Mouse (Mus musculus) granulocyte monocyte progenitor cell, adult 5-6 weeks (primary cell): Measurements from ENCODE around the gene Lrp5. TPM values are rescaled to one million over a fixed set of nuclear protein-coding genes. Genes with fewer than 3 reads are reported as not detected.
A peak's percentile ranks its signal among the peaks of the same experiment; 100 is the strongest.
"Not testable (repeated sequence)": the region's sequence is repeated elsewhere in the genome, so short reads cannot be mapped to it uniquely, and the experiment has no call there.

Experiments used
- ATAC-seq: replicated peaks from 2 replicates; pipeline ENCODE4 v1.8.0; 2016; ENCODE audit warnings: mild to moderate bottlenecking, moderate TSS enrichment, inconsistent platforms; ENCODE audit not compliant: poor library complexity, severe bottlenecking
- total RNA-seq, 2 experiments: library from RNA; stranded (forward) in 1 of 2; stranded (reverse) in 1 of 2; fragments of 200-712, 200-1000 nt in 1 of 2; fragments of >200 nt in 1 of 2; fragmentation: Nextera tagmentation in 1 of 2; gene quantifications; 2 replicates each; pipeline ENCODE4 v1.2.3; 2014 to 2017

Gene Lrp5
- total RNA-seq, 2 experiments from 2014 or later: 15.1 to 28.0 TPM

DNA sequence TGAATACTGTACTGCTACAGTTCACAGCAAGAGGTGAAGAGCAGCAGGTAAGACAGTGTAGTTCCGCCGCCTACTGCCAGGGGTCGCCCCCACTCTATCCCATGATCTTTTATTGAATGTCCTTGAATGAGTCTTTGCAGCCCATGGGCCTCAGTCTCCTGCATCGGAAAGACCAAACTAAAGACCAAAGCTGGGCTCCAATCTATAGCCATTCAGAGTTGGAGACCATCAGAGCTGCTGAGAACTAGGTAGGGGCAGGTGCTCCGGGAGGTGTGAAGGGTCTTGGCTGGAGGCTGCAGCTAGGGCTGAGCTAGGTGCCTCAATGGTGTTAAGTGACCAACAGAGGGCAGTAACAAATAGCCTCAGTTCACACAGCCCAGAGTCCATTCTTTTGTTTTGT is 62.5 kb downstream of the Lrp5 start:
- ATAC-seq: peak; percentile 52

DNA sequence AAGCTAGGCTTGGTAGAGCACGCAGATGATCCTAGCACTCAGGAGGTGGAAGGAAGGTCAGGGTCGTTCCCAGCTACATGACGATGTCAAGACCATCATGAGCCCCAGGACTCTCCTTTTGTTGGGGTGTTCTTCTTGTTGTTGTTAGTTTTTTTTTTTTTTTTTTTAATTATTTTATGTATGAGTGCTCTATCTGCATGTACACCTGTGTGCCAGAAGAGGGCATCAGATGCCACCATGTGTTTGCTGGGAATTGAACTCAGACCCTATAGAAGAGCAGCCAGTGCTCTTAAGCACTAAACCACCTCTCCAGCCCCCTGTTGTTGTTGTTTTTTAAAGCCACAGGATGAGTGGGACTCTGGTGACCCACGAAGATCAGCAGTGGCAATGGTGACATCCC is 63.1 kb downstream of the Lrp5 start:
- no peak for ATAC-seq

DNA sequence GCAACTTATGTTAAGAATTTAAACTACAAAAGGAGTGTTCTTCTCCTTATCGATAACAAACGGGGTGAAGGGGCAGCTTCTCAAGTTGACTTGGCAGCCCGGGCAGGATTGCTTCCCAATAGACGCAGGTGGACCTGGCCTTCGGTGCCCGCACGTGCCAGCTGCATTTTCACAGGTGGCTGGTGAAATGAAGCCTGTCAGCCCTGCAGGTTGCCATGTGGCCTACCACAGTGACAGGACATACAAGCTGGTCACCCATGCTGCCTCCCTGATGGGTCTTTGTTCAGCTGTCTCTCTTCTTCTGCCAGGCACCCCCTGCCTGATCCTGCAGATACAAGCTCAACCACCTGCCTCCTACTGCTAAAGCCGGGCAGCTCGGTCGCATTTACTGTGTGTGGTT is 65.5 kb downstream of the Lrp5 start:
- no peak for ATAC-seq

DNA sequence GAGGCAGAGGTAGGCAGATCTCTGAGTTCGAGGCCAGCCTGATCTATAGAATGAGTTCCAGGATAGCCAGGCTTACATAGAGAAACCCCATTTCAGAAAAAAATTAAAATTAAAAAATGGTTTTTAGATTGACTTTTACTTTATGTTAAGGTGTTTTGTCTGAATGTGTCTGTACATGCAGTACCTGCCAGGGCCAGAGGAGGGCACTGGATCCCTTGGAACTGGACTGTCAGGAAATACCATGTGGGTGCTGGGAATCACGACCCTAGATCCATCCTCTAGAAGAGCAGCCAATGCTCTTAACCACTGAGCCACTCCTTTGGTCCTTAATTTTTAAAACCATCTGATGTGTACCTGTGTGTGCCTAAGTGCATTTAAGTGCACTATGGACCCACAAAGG is 67.0 kb downstream of the Lrp5 start:
- ATAC-seq: no peak

DNA sequence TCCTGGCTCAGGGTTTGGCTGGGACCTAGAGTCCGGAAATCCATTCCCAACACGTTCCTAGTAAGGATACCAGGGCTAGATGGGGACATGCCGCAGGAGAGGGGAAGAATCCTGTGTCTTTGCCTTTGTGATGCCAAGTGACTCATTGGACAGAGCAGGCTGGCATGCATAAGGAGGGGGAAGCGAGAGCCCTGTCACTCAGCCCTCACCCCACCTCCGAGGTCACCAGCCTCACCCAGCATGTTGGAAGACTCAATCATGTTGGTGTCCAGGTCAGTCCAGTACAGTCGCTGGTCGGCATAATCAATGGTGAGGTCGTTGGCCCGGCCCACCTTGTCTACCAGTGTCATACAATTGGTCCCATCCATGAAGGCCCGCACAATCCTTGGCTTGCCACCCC is 72.4 kb downstream of the Lrp5 start:
- no peak for ATAC-seq

DNA sequence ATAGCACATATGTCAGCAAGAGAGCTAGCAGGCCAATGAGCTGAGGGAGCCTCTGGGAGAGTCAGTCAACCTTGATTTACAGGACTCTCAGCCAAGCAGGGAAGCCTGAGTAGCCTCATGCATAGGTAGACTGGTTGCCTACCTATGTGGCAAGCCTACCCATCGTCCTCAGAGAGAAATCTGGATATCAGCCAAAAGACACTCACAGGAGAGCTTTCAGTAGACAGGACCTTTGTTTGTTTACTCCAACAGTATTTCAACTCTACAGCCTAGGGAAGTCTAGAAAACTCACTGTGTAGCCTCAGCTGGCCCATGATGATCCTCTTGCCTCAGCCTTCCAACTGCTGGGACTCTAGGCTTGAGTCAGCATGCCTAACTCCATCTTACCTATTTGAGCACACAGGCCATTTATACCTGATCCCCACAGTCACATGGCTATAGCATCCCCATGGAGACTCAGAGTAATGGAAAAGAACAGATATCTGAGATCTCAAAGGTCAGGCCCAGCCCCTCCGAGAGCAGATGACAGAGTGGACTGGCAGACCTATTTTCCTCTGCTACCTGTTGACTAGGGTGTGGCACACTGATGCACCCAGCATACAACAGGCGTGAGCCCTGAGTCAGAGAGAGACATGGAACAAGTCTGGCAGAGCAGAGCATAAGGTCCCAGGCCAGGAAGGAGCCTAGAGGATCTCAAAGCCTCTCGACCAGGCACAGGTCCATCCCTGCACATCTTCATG is 73.7 kb downstream of the Lrp5 start:
- no peak for ATAC-seq

DNA sequence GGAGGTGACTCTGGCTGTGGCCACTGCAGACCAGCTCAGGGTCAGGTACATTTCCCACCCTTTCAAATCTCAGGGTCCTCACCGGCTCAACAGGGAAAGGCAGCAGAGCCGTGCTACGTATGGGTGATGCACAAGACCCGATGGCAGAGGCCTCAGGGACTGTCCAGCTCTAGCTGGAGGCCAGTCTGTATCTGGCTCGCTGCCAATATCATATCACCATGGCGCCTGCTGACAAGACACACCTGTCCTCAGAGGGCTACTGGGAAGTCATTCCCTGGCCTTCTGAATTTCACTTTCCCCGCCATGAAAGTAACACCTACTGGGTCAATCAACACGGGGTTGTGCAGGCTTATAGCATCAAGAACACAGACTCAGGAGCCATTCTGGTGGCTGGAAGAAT is 74.6 kb downstream of the Lrp5 start:
- ATAC-seq: no peak

DNA sequence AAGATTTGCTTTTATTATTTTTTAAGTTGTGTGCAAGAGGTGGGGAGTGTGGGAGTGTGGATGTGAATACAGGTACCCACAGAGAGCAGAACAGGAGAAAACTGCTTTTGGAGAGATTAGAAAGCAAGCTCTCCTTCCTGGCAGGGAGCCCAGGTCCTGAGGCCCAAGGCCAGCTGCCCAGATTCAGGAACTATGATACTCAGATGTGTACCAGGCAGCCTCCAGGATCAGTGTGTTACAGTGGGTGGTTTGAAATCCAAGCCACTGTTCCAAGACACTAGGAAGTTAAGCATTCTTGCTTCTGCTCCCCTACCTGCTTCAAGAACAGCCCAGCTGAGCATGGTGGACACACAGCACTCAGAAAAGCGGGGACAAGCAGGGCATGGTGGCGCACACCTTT is 75.5 kb downstream of the Lrp5 start:
- ATAC-seq: no peak

DNA sequence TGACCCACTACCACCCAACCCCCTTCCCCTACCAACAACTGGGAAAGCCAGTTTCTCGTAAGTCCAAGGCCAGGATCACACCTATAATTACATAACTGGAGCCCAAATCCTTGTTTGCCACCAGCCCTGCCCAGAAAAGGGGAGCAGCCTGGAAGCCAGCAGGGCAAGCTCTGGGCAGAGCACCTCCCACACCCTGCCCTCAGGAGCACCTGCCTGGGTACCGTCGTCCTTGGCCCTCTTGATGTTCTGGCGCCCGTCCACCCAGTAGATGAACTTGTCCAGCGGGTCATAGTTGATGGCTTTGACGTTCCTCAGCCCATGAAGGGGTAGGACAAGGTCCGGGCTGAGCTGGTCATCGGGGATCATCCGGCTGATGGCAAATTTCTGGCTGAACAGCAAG is 76.5 kb downstream of the Lrp5 start:
- no peak for ATAC-seq

DNA sequence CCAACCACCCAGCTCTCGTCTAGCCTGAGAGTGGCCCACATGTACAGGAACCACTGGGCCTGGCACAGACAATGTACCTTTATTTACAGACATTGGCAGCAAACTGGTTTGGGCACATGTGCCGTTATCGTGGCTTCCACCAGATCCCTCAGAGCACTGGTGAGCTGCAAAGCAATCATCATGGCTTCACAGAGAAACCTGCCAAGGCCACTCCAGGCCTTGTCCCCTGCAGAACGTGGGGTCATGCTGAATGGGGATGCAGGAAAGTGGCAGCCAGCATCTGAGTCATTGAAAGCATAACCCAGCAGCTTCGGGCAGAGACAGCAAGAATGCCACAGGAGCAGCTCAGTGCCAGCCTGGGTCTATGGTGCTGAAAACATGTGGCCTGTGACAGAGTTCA is 92.0 kb downstream of the Lrp5 start:
- ATAC-seq: no peak

DNA sequence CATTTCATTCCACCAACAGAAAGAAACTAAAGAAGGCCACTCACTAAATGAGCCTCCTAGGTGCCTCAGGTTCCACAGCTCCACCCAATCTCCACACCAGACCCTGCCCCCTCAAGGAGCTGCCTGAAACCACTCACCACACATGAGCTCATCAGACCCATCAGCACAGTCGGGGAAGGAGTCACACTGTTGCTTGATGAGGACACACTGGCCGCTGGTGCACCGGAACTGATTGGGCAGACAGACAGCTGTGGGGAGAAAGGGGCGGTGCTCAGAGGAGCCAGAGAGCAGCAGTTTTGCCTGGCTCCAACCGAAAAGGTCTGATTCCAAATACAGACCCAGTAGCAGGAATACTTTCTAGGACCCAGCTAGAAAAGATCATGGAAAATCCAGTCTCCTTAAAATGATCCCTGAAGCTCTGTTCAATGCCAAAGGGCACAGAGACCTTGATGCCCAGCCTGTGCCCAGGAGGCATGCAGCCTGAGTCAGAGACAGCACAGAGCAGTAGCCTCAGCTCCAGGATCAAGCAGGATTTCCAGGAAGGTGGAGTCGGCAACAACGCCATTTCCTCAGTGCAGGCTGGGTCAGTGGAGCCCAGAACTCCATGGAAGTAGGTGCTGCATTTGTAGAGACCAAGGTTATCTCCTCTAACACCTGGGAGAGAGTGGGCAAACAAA is 92.8 kb downstream of the Lrp5 start:
- ATAC-seq: no peak

DNA sequence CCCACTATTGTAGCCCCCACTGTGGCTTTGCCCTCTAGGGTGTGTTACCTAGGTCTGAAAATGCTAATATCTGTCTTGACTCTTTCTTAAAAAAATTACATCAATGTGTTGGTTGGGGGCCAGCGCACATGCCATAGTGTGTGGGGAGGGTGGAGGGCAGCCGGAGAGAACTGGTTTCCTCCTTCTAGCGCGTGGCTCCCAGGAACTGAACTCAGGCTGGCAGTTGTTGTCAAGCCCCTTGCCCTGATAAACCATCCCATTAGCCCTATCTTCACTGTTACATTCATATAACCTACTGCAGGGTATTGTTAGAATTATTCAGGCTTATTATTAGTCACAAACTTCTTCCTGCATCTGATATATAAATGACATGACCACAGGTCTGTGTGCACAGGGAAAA is 96.4 kb downstream of the Lrp5 start:
- ATAC-seq: no peak

DNA sequence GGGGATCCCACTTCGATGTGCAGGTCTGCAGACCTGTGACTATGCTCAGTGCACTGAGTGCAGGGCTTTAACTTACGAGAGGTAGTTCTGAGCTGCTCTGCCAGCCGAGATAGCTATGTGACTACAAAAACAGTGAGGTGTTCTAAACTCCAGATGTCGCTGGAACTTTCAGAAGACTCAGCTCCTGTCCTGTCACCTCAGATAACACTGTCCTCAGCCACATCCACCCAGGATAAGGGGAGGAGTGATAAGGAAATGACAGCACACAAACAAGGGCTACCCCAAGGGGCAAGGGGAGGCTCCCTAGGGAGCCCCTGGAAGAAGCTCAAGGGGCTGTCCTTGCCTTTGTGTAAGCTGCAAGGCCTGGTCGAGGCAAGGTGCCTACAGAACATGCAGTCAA is 96.8 kb downstream of the Lrp5 start:
- ATAC-seq: no peak

DNA sequence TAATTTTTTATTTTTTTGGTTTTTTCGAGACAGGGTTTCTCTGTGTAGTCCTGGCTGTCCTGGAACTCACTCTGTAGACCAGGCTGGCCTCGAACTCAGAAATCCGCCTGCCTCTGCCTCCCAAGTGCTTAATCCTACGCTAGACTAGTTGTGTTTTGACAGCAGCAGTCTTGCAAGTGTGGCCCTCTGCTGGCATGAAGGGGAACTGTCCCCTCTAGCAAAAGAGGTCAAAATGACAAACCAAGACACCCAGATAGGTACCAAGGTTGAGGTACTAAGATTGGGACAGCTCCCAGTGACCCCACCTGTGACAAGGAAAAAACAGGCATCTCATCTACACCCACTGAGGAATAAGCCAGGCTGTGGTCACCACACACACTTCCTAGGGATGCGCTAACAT is 98.6 kb downstream of the Lrp5 start:
- not testable (repeated sequence) for ATAC-seq

DNA sequence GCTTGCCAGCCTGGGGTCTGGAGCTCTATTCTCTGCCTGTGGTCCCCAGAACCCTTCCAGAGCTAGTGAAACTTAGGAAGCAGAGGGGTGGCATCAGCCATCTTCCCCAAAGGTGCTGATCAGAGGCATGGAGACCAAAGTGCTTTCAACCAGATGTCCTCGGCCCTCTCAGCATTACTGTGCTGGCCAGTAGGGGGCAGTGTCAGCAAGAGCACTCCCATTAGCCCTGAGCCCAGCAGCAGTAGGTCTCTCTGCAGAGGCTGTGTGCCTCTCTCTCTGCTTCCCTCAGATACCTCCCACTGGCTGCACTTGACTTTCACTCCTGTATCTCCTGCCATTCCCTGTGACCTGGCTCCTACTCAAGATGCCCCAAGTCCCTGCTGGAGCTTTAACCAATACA is 99.8 kb downstream of the Lrp5 start:
- ATAC-seq: peak; percentile 76

DNA sequence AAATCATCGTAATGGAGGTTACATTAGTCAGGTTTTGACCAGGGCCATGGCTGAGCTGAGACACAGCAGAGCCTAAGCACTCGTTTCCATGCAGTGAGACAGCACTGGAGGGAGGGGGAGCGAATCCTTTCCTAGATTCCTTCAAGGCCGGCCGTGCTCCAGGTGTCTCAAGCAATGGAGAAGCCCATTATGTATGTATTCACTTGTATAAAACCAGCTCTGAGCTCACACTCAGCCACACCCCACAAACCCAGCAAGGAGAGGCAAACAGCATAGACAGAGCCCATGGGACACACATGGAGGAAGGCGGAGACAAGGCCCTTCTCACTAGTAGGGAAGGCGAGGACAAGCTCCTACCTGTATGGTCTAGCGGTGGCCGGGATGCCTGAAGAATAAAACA is 100.3 kb downstream of the Lrp5 start:
- ATAC-seq: no peak

DNA sequence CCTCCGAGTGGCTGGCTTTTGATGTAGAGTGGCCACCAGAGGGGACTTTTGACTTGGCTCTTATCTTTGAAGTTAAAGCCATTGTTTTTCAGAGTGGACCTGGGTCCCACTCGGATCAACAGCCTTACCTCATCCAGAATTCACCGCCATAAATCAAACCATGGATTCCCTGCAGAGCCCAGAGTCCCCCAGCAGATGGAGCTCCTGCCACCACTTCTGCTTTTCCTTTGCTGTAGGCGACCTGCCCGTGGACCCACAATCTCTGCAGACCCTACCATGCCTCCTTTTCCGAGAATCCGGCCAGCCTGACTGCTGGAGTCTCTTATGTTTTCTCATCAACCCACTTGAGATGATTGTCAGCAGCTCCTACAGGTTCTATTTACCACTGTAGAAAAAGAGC is 105.0 kb downstream of the Lrp5 start:
- peak; percentile 82 for ATAC-seq

DNA sequence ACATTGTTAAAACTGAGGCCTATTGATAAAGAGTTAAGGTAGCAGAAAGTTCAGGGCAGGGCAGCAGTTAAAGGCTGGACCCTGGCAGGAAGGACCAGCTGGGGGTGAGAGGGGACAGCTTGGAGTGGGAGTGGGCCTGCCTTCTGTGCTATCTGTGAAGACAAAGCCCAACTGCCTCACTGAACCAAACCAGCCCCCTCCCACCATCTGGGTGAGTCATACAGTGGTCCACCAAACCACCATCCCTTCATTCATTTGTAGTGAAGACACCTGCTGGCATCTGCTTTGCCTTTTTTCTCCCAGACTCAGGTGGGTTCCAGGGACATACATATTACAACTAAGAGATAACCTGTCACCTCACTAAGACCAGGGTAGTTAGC is 108.5 kb downstream of the Lrp5 start:
- ATAC-seq: no peak

DNA sequence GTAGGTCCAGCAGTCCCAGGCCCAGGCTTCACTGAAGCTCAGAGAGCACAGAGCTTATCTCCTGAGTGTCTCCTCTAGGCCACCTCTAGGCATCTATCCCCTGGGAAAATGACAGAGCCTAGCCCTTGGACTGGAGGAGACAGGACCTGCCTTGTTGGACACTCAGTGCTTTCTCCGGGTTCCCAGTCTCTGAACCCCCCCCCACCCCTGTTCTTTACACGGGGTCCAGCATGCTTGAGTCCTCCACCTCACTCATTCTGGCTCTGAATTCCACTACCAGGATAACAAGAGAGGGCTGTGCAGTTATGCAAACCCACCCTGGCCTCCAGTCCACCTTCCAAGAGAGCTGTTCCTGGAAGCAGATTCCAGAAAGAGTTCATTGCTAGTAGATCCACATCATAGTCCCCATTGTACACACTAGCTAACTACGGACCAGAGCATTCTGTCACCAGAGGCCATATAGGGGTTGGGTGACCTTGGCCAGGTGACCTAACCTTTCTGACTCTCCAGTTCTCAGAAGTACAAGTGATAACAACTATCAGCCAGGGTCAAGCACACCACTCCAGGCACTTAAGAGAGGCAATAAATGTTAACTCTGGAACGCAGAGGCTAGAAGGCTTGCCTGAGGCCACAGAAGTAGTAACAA is 109.0 kb downstream of the Lrp5 start:
- ATAC-seq: no peak

DNA sequence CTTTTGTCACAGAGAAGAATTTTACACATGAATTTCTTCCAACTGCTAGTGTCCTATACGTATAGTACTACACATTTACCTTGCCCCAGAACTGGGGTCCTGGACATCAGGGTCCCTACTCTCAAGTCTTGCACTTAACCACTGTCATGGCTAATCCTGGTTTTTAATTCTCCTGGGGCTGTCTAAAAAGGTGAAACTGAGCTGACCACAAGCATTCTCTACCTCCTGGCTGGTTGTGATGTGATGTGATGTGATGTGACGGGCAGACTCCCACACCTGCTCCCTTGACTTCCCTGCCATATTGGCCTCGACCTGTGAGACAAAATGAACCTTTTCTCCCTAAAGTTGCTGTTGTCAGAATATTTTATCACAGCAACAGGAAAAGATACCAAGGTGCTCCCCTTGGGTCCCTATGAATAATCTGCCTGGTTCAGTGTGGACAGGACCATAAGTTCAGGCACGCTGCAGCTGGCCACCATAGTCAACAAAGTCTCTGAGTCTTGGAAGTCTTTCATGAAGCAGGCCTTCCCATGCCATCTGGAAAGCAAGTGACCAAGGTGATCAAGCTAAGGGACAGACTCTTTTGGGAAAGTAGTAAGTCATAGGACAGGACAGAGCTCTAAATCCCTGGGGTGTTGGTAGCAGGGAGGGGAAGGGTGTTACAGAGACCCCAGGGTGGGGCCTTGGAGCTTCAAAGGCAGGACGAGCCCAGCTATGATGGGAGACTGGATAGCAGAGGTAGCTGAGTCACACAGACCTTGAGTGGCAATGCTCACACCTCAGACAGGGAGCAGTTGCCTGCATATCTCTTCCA is 109.7 kb downstream of the Lrp5 start:
- no peak for ATAC-seq
